Mouse (Mus musculus) heart, adult 2 months (tissue): ENCODE results near the gene Ypel3.

Experiments used
- CTCF ChIP-seq: fragments of 200-600 bp; IDR thresholded peaks from 2 replicates; pipeline ENCODE4 v1.8.1; 2022; ENCODE audit warnings: antibody characterized with exemption, mild to moderate bottlenecking, moderate library complexity
- EP300 ChIP-seq: fragments of 200-500 bp; IDR thresholded peaks from 2 replicates; pipeline ENCODE4 v1.6.1; 2011; ENCODE audit warnings: low read depth, low read length, control low read depth; ENCODE audit not compliant: insufficient read depth
- POLR2A ChIP-seq: fragments of 200-500 bp; IDR thresholded peaks from 2 replicates; pipeline ENCODE4 v1.6.1; 2011; ENCODE audit warnings: mild to moderate bottlenecking, low read depth, low read length, control low read depth; ENCODE audit not compliant: insufficient read depth

- no peak for TF ChIP-seq POLR2A
- no peak for TF ChIP-seq CTCF
- TF ChIP-seq EP300, result no peak
Measured at GRCm38 (mm10) chr7:126766201-126766600, 10.6 kb upstream of the Ypel3 start, which contains the start of gene Gdpd3.
